Mouse (Mus musculus) T-helper 17 cell (primary cell): Measurements from ENCODE around the gene Tgm3.

Experiments
- in situ Hi-C, 2 experiments: fragments of 300-600 bp; cut with MboI, MseI; formaldehyde crosslinking; loops; 1 replicate in 1 of 2; 2 replicates in 1 of 2; pipeline ENCODE4 v1.15.1; 2025; ENCODE audit warnings: high pct_unique_total_duplicates in 2 of 2

Gene Tgm3

GRCm38 (mm10) chr2:130012026-130012425 is at the start of gene Tgm3:
Gene Tgm3 (plus strand): TSS chr2:130012349.
- in situ Hi-C loops = no loop called here

- in situ Hi-C loops = no loop called here
Measured at GRCm38 (mm10) chr2:129980608-129981007, 31.5 kb upstream of the Tgm3 start.

GRCm38 (mm10) chr2:129987527-129988045 is 24.6 kb upstream of the Tgm3 start:
- in situ Hi-C loops = no loop called here

- in situ Hi-C loops = no loop called here
Measured at GRCm38 (mm10) chr2:129989646-129990045, 22.5 kb upstream of the Tgm3 start.

GRCm38 (mm10) chr2:129994468-129994867 is 17.7 kb upstream of the Tgm3 start:
- in situ Hi-C loops = no loop called here

GRCm38 (mm10) chr2:129998476-129998875 is 13.7 kb upstream of the Tgm3 start:
- in situ Hi-C loops = no loop called here

- in situ Hi-C loops = no loop called here
Measured at GRCm38 (mm10) chr2:129999296-129999695, 12.9 kb upstream of the Tgm3 start.

- in situ Hi-C loops = no loop called here
Measured at GRCm38 (mm10) chr2:130000601-130001000, 11.5 kb upstream of the Tgm3 start.

GRCm38 (mm10) chr2:130004046-130004445 is 8.1 kb upstream of the Tgm3 start:
- in situ Hi-C loops = no loop called here

- in situ Hi-C loops = no loop called here
Measured at GRCm38 (mm10) chr2:130009371-130009770, 2.8 kb upstream of the Tgm3 start.

GRCm38 (mm10) chr2:130013646-130014045 is 1.5 kb downstream of the Tgm3 start:
- in situ Hi-C loops = no loop called here

- in situ Hi-C loops = no loop called here
Measured at GRCm38 (mm10) chr2:130015196-130015595, 3.0 kb downstream of the Tgm3 start.

GRCm38 (mm10) chr2:130018084-130018483 is 5.9 kb downstream of the Tgm3 start:
- in situ Hi-C loops = no loop called here

- in situ Hi-C loops = no loop called here
Measured at GRCm38 (mm10) chr2:130027890-130028289, 15.7 kb downstream of the Tgm3 start.

- in situ Hi-C loops = no loop called here
Measured at GRCm38 (mm10) chr2:130029826-130030225, 17.7 kb downstream of the Tgm3 start.

- in situ Hi-C loops = no loop called here
Measured at GRCm38 (mm10) chr2:130032661-130033060, 20.5 kb downstream of the Tgm3 start.

GRCm38 (mm10) chr2:130036846-130037245 is 24.7 kb downstream of the Tgm3 start:
- in situ Hi-C loops = no loop called here

- in situ Hi-C loops = no loop called here
Measured at GRCm38 (mm10) chr2:130038971-130039370, 26.8 kb downstream of the Tgm3 start.

GRCm38 (mm10) chr2:130040190-130040886 is 28.2 kb downstream of the Tgm3 start:
- in situ Hi-C loops = loop anchor here in 1 of 2 experiments (5.0 kb wide), 1 partner anchor 98 kb away; no protein-coding TSS in a partner anchor

GRCm38 (mm10) chr2:130043835-130044234 is 31.7 kb downstream of the Tgm3 start:
- in situ Hi-C loops = loop anchor here in 1 of 2 experiments (5.0 kb wide), 1 partner anchor 102 kb away; no protein-coding TSS in a partner anchor

- in situ Hi-C loops = no loop called here
Measured at GRCm38 (mm10) chr2:130047923-130048440, 35.8 kb downstream of the Tgm3 start.

- in situ Hi-C loops = no loop called here
Measured at GRCm38 (mm10) chr2:130048792-130049191, 36.6 kb downstream of the Tgm3 start.

GRCm38 (mm10) chr2:130058149-130058548 is 46.0 kb downstream of the Tgm3 start:
- in situ Hi-C loops = no loop called here
